Mouse (Mus musculus): ENCODE measurements around the gene Rbfox1. TPM values are rescaled to one million over a fixed set of nuclear protein-coding genes. Genes with fewer than 3 reads are reported as not detected.

Rbfox1 gene
- total RNA-seq, 2 experiments from 2014 or later, result 81.5 to 93.4 TPM

- no peak for DNase-seq (ENCODE audit: low spot score in 2 of 2)
Measured at GRCm38 (mm10) chr16:7302416-7302815, 1417.3 kb downstream of the Rbfox1 start.

DNA sequence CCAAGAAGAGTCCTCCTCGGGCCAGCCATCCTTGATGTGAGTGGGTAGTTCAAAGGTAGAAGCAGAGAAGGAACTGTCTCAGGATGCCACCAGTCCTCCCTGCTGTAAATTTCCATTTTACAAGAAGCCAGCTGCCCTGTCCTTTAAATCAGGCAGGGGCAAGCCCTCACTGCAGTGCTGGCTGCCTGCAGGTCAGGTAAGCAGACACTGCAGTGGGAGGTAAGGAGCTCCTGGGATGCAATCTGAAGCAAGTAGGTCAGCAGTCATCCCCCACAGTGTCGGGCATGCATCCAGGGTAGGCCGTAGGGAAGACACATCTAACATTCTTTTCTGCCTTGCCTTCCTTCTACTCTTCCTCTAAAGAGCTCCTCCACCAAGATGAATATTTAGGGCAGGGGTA is 1444.0 kb downstream of the Rbfox1 start:
- no peak for DNase-seq (ENCODE audit: low spot score in 2 of 2)

DNA sequence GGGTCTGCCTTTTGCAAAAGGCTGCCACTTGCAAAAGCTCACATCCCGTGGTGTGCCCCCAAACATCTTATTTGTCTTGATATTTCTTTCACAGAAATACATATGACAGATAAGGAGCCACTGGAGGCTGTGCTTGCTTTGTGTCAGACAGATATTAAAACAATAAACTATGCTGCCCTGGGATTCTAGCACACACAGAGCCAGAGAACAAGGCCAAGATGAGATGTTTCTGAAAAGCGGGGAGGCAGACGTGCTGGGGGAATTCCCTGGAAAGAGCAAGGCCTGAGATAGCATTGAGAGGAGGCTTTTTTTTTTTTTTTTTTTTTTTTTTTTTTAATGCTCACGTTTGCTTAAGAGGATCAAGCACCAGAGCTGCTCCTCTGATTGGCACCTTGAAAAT is 1456.0 kb downstream of the Rbfox1 start:
- DNase-seq (ENCODE audit: low spot score in 2 of 2), result no peak

DNA sequence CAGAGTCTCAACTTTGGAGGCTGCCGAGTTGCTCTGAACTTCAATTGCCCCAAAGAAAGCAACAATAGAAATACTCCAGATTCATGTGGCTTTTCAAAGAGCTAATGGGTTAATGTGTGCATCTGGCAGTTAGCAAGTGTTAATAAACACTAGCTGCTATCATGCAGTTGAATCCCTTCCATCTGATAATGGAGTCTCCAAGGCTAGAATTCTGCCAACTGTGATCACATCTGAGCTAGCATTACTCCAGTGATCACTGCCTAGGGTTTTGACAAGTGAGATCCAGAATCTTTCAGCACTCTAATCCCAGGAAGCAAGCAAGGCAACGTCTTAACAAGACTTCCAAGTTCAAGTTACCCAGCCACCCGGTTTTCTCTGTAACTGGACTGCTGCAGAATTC is 1460.1 kb downstream of the Rbfox1 start:
- no peak for DNase-seq (ENCODE audit: low spot score in 2 of 2)

DNA sequence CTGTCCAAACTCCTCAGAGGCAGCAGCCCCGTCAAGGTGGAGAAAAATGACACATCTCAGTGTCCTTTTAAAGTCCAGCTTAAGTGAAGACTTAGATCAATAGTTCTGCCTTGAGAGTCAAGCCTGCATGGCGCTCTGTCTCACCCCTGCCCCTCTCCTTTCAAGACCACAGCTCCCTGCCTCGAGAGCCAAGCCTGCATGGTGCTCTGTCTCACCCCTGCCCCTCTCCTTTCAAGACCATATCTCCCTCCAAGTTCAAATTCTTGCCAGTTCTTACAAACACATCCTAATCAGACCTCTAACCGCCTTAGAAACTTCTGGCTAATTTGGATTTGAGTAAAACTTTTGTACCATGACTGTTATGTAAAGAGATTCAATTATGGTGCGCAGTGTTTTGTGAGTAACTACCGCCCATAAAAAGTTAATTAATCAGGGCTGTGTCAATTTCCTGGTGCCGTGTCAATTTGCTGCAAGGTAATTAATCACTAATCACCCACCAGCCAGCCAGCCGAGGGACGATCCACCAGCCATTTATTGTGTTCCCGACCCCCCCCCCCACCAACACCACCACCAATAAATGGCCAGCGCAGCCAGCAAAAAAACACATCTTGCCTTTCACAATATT is 1461.0 kb downstream of the Rbfox1 start:
- DNase-seq (ENCODE audit: low spot score in 2 of 2), result no peak

DNA sequence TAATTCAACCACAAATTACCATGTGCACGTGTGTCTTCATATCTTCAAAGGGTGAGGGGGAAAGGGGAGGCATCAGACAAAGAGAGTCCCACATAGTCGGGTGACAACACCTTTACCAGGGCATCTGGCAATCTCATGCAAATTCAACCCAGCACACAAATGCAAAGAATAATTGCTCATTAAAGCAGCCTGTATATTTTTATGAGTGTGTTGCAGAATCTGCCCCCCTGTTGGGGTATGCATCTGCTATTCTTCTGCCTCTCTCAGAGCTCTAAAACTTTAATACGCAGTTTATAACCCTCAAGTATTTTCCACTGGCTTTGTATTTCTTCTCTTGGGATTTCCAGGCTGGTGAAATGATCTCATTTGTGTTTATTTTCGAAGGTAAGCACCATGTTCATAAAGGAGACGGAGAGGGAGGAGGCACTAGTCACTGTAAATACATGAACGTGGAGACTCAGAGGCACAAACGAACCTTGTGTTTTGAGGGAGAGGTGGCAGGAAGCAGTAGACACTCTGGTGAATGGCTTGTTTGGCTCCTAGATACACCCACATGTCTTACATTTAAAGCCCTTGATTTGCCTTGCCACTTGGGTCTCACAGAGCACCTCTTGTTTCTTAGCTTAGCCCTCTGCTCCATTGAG is 1462.5 kb downstream of the Rbfox1 start:
- DNase-seq (ENCODE audit: low spot score in 2 of 2), result no peak

GRCm38 (mm10) chr16:7352808-7353207 is 1467.7 kb downstream of the Rbfox1 start:
- DNase-seq (ENCODE audit: low spot score in 2 of 2), result no peak

DNA sequence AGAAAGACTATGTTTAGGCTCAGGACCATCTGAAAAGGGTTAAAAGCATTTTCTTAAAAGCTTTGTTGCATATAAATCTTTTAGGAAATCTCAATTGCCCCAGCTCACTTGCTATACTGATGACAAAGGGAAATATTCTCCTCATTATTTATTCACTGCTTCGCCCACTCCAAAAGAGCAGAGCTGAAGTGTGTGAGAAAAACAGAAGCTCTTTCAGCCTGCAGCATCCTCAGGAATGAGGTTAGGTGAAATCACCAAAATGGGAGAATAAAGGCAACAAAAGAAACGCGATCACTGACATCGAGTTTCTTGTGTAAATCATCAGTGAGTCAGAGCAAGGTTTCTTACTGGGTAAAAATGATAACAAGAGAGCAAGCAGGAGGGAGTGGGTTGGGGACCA is 1469.0 kb downstream of the Rbfox1 start:
- DNase-seq (ENCODE audit: low spot score in 2 of 2), result no peak

DNA sequence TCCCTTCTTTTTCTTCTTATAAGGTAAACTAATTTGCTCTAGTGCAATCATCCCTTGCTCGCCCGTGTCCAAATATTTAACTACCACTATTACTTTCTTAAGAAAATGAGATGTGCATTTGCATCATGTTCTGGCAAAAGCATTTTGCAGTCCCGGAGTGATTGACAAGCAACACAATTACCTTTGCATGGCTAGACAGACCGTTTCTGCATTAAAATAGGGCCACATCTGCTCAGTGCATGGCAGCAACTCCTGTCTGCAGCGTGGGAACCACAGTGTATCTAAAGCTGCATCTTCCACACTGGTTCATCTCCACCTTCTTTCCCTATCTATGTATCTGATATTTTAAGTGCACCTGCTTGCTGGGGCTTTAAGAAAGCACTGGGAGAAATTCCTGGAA is 1473.9 kb downstream of the Rbfox1 start:
- no peak for DNase-seq (ENCODE audit: low spot score in 2 of 2)

- DNase-seq (ENCODE audit: low spot score in 2 of 2), result no peak
Measured at GRCm38 (mm10) chr16:7360706-7361105, 1475.6 kb downstream of the Rbfox1 start.

DNA sequence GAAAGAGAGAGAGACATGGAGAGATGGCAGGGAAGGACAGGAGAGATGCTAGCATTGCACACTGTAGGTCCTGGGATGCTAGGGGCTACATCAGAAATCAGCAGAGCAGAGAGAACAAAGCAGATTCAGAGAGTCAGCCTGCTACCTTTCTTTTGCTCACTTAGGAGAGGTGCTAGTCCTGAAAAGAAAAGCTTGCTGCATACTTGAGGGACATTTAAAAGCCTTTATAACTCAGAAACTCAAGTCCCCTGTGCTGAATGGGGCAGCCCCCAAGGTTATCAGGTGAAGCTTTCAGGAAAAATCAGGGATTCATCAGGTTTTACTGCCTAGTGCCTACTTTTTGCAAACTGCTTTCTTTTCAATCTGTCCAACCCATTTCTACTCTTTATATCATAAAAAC is 1480.7 kb downstream of the Rbfox1 start:
- DNase-seq (ENCODE audit: low spot score in 2 of 2), result no peak

DNA sequence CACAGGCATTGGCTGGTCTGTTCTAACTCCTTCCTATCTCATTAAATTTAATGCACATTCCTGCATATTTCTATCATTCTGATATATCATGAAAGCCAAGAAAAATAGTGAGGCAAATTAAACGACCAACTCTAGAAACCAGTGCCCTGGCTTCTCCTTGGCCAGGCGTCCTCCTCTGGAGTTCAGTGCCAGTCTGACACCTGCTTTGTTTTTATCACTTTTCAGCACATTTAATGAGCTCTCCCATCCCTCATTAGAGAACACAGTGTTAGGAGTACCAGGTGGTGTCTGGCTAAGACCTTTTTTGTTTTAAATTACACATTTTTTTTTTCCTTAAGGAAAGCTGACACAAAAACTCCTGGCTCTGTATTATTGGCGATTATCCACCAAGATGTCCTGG is 1489.0 kb downstream of the Rbfox1 start:
- no peak for DNase-seq (ENCODE audit: low spot score in 2 of 2)

GRCm38 (mm10) chr16:7374674-7375073 is 1489.5 kb downstream of the Rbfox1 start:
- DNase-seq (ENCODE audit: low spot score in 2 of 2), result no peak

GRCm38 (mm10) chr16:7396101-7396500 is 1510.9 kb downstream of the Rbfox1 start:
- DNase-seq (ENCODE audit: low spot score in 2 of 2), result no peak

- DNase-seq (ENCODE audit: low spot score in 2 of 2), result no peak
Measured at GRCm38 (mm10) chr16:7404766-7405492, 1519.8 kb downstream of the Rbfox1 start.

DNA sequence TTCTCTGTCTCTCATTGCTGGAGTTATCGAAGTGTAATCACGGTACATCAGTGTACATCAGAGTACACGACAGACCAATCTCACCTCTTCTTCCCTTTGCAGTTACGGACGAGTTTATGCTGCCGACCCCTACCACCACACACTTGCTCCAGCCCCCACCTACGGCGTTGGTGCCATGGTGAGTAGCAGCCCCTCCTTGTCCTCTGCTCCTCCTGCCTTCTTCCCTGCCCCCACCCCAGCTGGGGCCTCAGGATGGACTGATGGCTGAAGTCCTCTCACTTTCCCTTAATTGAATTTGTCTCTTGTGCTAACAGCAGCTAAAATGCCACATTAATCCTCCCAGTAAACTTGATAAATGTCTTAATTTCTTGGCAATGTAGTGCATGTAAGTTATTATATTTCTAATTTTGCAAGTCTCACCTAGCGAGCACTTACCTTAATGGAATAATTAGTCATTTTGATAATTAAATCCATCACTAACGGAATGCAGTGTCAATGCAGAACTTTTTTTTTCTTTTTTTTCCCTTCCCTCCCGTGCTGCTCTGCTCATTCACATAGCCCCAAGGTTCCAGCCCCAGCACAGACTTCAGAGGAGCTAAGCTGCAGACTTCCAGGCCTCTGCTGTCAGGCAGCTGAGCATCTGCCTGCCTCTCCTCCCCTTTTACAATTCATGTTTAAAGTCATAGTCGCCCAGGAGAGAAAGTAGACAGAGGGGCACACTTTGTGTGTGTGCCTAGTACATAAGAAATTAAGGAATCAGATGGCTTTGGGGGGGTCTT is 1522.9 kb downstream of the Rbfox1 start:
- DNase-seq (ENCODE audit: low spot score in 2 of 2), result no peak

GRCm38 (mm10) chr16:7419655-7420281 is 1534.6 kb downstream of the Rbfox1 start:
- peak in 1 of 2 experiments; percentile 23 for DNase-seq (ENCODE audit: low spot score in 2 of 2)

DNA sequence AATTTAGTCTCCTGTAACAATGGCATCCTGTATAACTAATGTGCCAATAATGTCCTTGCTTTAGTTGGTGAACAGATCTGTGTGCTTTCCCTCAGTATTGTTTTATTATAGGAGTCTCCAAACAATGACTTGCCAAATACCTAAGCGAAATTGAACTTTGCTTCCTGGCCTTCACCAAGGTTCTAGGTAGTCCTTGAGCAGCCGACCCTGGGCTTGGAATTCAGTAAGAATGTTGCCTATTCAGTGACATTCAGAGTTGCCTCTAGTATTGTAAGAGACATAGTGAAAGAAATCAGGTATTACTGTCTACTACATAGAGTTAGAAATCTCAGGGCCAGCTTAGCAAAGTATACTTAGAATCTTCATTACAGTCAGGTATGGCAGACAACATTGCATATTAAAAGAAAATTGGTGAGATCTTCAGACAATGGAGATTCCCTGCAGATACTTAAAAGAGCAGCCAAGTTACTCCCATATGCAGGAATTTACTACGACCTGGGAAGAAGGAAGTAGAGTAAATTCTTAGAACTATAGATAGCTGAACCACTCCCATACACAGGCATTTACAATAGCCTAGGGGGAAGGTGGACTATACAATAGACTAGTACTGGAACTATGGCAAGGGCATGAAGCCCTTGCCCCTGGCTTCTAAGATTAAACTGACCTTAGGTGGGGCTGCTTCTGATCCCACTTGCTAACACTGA is 1540.4 kb downstream of the Rbfox1 start:
- no peak for DNase-seq (ENCODE audit: low spot score in 2 of 2)

DNA sequence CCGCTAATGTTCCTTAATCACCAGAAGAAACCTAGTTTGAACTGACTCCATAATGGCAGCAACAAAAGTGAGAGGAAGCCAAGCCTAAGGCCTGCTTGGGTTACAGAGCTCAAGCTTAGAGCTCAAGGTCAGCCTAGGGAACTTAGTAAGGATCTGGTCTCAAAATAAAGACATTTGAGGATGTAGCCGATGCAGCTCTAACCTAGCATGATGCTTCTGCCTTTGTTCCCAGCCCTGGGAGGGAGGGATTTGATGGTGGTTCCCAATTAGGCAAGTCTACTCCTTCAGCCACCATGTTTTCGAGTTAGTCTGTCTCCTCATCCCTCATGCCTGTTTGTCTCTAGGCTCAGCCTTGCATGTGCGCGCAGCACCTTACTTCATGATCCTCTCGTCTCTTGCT is 1548.1 kb downstream of the Rbfox1 start:
- no peak for DNase-seq (ENCODE audit: low spot score in 2 of 2)

DNA sequence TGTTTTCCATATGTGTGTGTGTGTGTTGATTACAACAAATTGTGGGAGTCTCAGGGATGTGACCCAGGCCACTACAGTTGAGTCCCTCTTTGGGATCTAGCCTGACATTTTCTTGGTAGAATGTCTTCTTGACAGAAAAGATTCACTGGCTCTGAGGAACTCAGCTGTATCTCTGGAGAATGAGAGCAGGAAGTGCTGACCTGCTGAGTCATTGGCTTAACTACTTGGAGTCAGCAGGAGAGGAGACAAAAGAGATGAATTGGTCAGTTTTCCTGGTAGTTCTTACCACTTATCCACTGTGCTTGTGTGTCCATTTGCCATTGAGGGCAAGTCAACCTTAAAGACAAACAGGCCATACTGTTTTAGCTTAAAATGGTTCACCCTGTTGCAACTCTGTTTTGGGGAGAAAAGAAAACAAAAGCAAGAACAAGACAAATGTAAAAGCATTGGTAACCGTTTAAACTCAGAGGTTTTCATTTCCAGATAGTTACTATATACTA is 1561.7 kb downstream of the Rbfox1 start:
- no peak for DNase-seq (ENCODE audit: low spot score in 2 of 2)
